Mouse (Mus musculus): ENCODE measurements around the gene Fam53b. TPM values are rescaled to one million over a fixed set of nuclear protein-coding genes. Genes with fewer than 3 reads are reported as not detected.

The Fam53b gene
- total RNA-seq, 2 experiments from 2014 or later = 22.7 to 25.5 TPM

DNA sequence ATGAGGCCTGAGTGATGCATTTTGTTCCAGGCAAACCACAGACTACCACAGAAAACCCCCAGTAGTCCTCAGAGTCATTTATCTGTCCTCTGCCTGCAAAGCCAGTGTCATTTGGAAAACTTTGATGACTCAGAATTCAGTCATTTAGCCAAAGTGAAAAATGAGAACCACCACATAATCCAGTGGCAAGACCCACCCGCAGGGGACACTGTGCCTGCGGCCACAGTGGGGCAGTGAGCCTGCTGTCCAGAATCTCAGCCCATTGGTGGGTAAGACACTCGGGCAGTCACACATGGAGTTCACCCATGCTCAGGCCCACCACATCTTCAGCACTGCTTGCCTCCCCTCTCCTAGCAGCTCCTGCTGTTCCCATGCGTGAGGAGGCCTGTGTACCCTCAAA is 94.1 kb downstream of the Fam53b start:
- intact Hi-C loops (cut with DNase I) = loop anchor here (10.0 kb wide), 1 partner anchor 145 kb away; the partner anchor contains the start of gene Oat
- no peak for DNase-seq

DNA sequence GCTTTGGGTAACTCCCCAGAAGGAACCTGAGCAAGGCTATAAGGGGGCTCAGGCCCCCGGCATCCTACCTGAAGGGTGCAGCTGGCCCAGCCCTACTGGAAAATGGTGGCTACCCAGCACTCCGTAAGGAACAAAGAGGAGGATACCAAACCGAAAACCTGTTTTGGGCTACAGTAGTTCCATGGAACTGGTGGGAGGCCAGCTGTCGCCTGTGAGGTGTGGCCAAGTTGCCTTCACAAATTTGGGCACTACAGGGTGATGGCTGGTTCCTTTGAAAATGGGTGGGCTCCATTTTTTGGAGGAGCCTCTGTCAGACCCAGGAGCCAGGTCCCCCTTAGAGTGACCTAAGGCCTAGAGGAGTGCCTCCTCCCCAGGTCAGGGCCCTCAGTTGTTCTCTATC is 98.4 kb downstream of the Fam53b start:
- intact Hi-C loops (cut with DNase I) = loop anchor here (2.0 to 10.0 kb wide), 3 partner anchors 20 to 140 kb away; partner anchors contain the start of gene Oat
- DNase-seq = no peak

DNA sequence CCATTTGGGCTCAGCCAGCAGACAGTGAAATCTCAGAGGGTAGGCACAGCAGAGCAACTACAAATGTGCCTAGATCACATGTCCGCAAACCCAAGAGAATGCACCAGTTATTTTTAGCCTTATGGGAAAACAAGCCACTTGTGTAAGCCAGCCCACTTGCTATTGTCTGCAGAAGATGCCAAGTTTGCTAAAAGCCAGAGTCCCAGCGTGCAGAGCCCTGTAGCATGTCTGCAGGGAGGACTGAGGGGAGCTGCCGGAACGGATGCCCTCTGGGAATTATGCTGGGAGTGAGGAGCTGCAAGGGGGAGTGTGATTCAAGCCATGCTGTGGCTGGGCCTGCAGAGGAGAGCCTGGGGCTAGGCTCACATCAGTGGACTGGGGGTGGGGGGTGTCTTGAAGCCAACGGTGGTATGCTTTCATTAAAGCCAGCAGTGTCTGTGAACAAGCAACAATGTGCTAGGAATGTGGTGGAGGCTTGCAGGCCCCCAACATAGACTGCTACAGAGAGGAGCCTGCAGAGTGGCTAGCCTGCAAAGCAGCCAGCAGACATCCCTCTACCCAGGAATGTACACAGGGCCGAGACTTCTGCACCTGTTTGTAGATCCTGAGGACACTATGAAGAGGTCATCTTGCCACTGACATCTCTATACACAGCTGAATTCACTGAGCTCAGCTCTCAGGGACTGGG is 99.3 kb downstream of the Fam53b start:
- peak; percentile 60 to 74 for DNase-seq
- intact Hi-C loops (cut with DNase I) = loop anchor here (2.0 to 10.0 kb wide), 4 partner anchors 20 to 140 kb away; partner anchors contain the start of genes Fam53b and Oat

DNA sequence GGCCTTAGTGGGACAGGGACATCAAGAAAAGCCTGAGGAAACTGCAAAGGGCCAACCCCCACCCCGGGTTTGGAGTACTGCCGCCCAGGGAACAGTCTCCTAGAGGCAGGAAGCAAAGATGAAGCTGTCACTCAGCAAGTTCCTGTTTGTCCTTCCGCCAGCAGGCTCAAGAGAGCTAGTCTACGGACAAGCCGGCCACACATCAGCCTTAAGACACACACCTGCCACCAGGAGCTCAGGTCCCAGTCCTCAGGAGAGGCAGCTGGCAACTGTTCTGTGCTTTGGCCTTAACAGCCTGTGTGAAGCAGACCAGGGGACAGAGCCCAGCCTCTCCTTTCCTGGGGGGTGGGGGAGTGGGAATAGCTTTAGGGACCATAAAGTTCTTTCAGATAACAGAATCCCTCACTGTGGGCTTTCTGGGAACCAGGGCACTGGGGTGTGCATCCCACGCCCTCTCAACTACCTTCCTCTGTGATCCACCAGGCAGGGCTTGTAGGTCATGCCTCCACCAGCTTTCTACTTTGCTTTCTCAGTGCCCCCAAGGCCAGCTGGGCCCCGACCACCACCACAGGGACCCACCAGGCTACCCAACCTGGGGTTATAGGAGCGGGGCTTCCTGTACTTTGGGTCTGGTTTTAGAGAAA is 100.1 kb downstream of the Fam53b start:
- peak; percentile 61 to 74 for DNase-seq
- intact Hi-C loops (cut with DNase I) = loop anchor here (2.0 to 10.0 kb wide), 5 partner anchors 21 to 139 kb away; partner anchors contain the start of genes Fam53b and Oat

DNA sequence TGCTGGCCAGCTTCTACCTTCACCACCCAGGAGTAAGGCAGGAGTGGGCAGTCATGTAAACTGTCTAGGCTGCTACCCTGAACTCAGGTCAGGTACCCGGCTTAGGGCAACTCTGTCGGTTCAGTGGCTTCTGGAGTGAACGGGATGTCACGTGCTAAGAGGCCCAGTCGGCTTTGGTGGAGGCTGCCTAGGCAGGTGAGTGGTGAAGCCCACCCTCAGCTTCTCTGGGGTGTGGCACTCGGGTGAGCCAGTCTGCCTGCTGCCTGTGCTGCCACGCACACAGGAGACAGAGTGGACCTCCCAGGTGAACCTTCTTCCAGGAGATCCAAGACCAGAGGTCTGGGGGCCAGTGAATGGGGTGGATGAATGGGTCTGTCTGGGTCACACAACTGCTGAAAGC is 100.7 kb downstream of the Fam53b start:
- no peak for DNase-seq
- intact Hi-C loops (cut with DNase I) = loop anchor here (2.0 to 10.0 kb wide), 3 partner anchors 38 to 138 kb away; partner anchors contain the start of genes Fam53b and Oat

DNA sequence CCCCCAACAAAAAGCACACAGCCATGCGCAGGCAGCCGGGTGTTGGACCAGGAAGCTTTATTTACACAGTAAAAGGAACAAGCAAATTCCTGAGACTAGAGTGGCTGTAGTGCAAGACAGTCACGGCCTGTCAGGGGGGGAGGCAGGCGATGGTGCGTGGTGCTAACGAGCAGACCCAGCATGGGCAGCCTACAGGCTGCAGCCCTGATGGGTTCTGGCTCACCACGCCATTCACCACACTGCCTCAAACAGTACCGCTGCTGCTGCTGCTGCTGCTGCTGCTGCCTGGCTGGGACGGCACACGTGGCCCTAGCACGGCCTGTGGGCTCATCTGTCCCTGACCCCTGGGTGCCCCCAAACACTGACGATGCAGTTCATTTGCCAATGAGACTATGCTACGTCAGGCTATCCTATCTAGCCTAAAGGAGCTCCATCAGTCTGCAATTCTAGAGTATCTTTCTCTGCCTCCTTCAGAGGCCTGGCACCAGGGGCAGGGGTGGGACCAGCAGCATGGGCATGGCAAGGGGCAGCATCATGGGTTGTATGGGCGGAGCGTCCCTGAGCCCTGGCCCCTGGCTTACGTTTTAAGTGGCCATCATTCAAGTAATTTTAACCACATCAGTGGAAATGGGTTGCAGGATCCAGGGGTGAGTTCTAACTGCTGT is 101.5 kb downstream of the Fam53b start:
- no peak for DNase-seq
- intact Hi-C loops (cut with DNase I) = loop anchor here (2.0 to 10.0 kb wide), 3 partner anchors 37 to 137 kb away; partner anchors contain the start of genes Fam53b and Oat

DNA sequence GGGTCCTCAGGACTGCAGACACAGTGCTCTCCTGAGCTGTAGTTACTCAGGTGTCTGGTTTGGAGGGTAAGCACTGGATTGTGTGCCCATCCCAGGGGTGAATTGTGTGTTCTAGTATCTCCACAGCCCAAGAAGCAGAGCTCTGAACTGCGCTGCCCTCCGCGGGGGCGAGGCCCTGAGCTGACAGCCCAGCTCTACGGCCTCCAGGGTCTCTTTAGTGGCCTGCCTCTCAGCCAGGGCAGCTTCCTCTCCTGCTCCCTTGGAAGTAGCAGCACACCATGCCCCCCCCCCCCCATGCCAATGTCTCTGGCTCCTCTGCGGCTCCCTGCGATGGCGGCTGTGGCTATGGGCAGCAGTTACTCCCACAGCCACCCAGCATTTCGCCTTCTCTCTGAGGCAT is 102.1 kb downstream of the Fam53b start:
- intact Hi-C loops (cut with DNase I) = loop anchor here (5.0 to 10.0 kb wide), 2 partner anchors 101 to 137 kb away; partner anchors contain the start of genes Fam53b and Oat
- DNase-seq = no peak

DNA sequence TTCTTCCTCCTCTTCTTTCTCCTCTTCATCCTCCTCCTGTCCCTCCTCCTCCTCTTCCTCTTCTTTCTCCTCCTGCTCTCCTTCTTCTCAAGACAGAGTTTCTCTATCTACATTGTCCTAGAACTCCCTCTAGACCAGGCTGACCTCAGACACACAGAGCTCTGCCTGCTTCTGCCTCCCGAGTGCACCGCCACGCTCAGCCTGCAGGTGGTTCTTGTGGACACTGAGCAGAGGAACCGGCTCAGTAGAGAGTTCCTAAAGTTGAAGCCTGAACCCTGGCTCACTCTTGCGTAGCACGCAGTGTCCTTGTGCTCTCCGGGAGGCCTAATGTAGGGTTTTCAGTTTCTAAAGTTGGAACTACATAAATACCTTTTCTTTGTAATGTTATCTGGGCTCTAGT is 108.6 kb downstream of the Fam53b start:
- intact Hi-C loops (cut with DNase I) = no loop called here
- no peak for DNase-seq

- intact Hi-C loops (cut with DNase I) = no loop called here
- no peak for DNase-seq
Observed at GRCm38 (mm10) chr7:132704310-132704875, 109.3 kb downstream of the Fam53b start.

DNA sequence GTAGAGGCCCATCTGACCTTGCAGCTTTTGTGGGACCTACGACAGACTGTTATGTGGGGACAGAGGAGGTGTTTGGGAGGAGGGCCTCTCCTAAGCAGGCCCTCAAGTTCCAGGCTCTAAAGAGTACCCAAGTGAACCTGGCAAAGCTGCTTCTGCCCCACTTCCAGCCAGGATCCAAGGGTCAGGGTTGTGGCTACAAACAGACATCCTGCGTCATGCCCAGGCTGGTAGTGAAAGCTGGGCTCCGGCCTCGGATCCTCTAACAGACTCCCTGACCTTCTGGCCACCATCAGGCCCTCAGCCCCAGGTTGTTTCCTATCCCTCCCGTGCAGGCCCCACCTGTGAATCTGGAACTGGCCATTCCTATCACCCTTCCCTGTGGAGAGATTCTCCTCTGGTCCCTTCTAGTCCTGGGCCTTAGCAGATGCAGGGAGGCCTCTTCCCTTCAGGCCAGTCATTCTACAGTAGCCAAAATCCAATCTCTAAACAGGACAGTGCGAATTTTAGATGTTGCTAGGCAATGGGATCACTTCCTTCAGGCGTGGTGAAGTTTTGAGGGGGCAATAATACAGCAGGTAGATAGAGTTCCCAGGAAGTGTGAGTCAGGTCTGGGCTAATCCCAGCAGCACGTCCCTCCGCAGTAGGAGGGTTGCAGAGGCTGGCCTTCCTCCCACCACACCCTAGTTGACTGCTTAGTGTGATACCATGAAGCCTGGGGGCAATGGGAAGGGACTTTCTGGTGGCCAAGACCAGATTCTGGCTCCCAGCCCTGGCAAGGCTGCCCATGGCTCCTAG is 110.0 kb downstream of the Fam53b start:
- intact Hi-C loops (cut with DNase I) = no loop called here
- DNase-seq = no peak

GRCm38 (mm10) chr7:132702492-132703070 is 111.1 kb downstream of the Fam53b start:
- intact Hi-C loops (cut with DNase I) = no loop called here
- DNase-seq = no peak

- intact Hi-C loops (cut with DNase I) = no loop called here
- no peak for DNase-seq
Observed at GRCm38 (mm10) chr7:132702024-132702423, 111.7 kb downstream of the Fam53b start.

- no peak for DNase-seq
- intact Hi-C loops (cut with DNase I) = no loop called here
Observed at GRCm38 (mm10) chr7:132701412-132701811, 112.3 kb downstream of the Fam53b start.

GRCm38 (mm10) chr7:132700107-132700506 is 113.6 kb downstream of the Fam53b start:
- intact Hi-C loops (cut with DNase I) = no loop called here
- DNase-seq = no peak

DNA sequence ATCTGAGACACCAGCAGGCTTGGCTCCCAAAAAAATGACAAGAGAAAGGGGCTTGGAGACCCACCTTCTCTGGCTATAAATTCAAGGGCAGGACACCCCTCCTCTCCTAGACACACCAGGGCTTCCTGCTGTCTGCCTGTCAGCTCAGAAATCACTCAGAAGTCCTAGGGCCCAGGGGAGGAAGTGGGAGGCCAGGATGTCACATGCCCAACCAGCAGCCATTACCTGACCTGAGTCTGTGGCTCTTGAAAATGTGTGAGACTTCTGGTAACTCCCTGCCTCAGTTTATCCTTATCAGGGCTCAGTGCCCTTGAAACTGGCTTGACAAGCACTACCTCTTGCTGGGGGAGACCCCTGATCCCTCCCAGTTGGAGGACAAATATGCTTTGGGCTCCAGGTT is 114.0 kb downstream of the Fam53b start:
- intact Hi-C loops (cut with DNase I) = no loop called here
- DNase-seq = no peak

- no peak for DNase-seq
- intact Hi-C loops (cut with DNase I) = no loop called here
Observed at GRCm38 (mm10) chr7:132699165-132699564, 114.5 kb downstream of the Fam53b start.

DNA sequence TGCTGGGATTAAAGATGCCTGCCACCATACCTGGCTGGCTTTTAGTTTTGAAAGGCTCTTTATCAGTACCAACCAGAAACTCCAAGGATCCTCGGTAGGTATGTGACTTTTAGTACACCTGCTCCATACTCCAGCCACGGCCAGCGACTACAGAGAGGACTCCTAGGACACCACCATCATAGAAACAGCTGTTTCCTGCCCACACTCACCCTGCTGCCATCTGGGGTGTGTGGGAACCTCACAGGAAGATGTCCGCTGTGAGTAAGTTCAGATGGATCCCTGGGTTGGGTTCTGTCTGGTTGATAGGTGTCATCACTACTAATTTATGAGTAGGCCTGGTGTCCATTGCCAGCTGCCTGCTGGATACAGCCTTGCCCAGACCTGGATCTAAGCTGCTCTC is 114.9 kb downstream of the Fam53b start:
- intact Hi-C loops (cut with DNase I) = no loop called here
- DNase-seq = no peak

DNA sequence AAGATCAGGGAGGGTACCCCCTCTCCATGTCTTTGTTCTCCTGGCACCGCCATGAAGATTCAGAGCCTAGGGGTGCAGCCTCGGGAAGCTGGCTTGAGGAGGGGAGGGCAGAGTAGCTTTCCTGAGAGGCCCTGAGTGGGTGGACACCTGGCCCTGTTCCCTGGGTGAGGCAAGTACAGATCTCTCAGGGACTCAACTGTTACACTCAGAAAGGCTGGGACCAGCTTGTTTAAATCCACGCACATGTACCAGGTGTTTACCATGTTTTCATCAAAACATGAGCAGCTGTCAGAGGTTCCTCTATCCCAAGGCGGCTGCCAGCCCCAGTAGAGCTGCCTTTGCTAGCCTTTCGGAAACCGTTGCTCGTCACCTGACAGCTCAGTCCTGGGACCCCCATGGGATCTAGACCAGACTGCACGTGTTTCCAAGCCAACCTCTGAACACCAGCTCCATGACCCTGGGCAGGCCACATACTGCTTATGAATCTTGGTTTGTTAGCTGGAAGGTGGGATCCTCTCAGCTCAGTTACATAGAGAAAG is 116.4 kb downstream of the Fam53b start:
- no peak for DNase-seq
- intact Hi-C loops (cut with DNase I) = no loop called here

GRCm38 (mm10) chr7:132693561-132693960 is 120.1 kb downstream of the Fam53b start:
- intact Hi-C loops (cut with DNase I) = no loop called here
- no peak for DNase-seq

Data from heart, postnatal 36 days (tissue).